Mouse (Mus musculus): ENCODE measurements around the gene D5Ertd579e. TPM values are rescaled to one million over a fixed set of nuclear protein-coding genes. Genes with fewer than 3 reads are reported as not detected.

Gene D5Ertd579e
- polyA plus RNA-seq, 1 experiment from 2014 or later = 17.9 TPM

GRCm38 (mm10) chr5:36729086-36729473 lies 33.3 kb upstream of the D5Ertd579e start:
- 75% methylated on average over 4 of the region's 4 CpGs for WGBS
- no peak for ATAC-seq (ENCODE audit: insufficient number of reproducible peaks, low FRiP score, low TSS enrichment, low read depth)

GRCm38 (mm10) chr5:36728403-36729085 lies 32.7 kb upstream of the D5Ertd579e start:
- H3K9me3 ChIP-seq = no peaks in the 10 kb centered on the region
- H3K4me2 ChIP-seq = no peak overlapping the region
- no peak overlapping the region for H3K27ac ChIP-seq
- H3K9ac ChIP-seq = no peak overlapping the region
- H3K36me3 ChIP-seq = no peaks in the 10 kb centered on the region
- no peak overlapping the region for H3K4me3 ChIP-seq
- no peaks in the 10 kb centered on the region; the same call in 1 of the 2 replicates for H3K4me1 ChIP-seq
- WGBS = 70% methylated on average over 8 of the region's 8 CpGs
- no peaks in the 10 kb centered on the region for H3K27me3 ChIP-seq
- no peak for ATAC-seq (ENCODE audit: insufficient number of reproducible peaks, low FRiP score, low TSS enrichment, low read depth)

More at GRCm38 (mm10) chr5:36729086-36729473, 33.3 kb upstream of the D5Ertd579e start:
- Histone ChIP-seq H3K9ac (no peak overlapping the region), H3K4me2 (no peak overlapping the region), H3K4me1 (no peaks in the 10 kb centered on the region; the same call in 1 of the 2 replicates), H3K27ac (no peak overlapping the region), H3K9me3 (no peaks in the 10 kb centered on the region), H3K4me3 (no peak overlapping the region), H3K36me3 (no peaks in the 10 kb centered on the region), H3K27me3 (no peaks in the 10 kb centered on the region)

DNA sequence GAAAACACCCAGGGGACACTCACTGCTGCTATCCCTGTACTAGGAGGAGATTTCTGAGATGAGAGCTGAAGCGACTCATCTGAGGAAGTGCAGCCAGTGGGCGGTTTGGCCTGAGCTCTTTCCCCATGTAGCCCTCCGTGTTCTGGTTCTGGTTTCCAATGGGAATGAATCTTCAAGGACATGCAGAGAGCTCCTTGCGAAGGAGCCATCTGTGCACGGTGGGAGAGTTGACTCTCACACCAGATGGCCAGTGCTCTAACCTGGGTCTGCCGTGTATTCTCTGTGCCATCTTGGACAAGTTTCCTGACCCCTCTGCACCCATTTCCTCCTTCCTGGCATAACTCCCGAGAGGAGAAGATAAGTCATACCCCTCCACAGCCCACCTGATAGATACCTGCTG lies 32.0 kb upstream of the D5Ertd579e start:
- H3K27me3 ChIP-seq = no peaks in the 10 kb centered on the region
- ATAC-seq (ENCODE audit: insufficient number of reproducible peaks, low FRiP score, low TSS enrichment, low read depth) = no peak
- H3K4me3 ChIP-seq = no peak overlapping the region
- no peak overlapping the region for H3K9ac ChIP-seq
- 68% methylated on average over 7 of the region's 7 CpGs for WGBS
- no peak overlapping the region for H3K4me2 ChIP-seq
- no peaks in the 10 kb centered on the region for H3K36me3 ChIP-seq
- H3K9me3 ChIP-seq = no peaks in the 10 kb centered on the region
- H3K27ac ChIP-seq = no peak overlapping the region
- H3K4me1 ChIP-seq = no peaks in the 10 kb centered on the region; the same call in 1 of the 2 replicates

DNA sequence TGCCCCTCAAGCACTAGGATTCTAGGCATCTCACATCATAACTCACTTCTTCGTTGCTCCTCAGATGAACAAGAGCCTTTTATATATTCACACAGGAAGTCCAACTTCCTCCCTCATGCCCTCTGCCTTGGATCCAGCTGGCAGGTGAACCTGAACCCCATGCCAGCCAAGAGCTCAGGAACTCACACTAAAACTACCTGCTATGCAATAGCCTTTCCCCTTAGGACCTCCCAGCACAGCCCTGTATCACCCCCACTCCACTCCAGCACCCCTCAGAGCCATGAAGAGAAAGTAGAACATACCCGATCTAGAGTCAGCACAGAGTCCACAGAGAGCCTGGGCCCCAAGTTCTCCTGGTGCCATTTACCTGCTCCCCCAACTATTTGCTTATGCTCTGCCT lies 31.3 kb upstream of the D5Ertd579e start:
- no peaks in the 10 kb centered on the region for H3K27me3 ChIP-seq

GRCm38 (mm10) chr5:36726387-36726801 lies 30.6 kb upstream of the D5Ertd579e start:
- H3K4me2 ChIP-seq = no peak overlapping the region
- WGBS = 66% methylated on average over 9 of the region's 9 CpGs
- H3K27me3 ChIP-seq = no peaks in the 10 kb centered on the region
- no peaks in the 10 kb centered on the region for H3K36me3 ChIP-seq
- H3K27ac ChIP-seq = no peak overlapping the region
- no peaks in the 10 kb centered on the region for H3K9me3 ChIP-seq
- no peak for ATAC-seq (ENCODE audit: insufficient number of reproducible peaks, low FRiP score, low TSS enrichment, low read depth)
- no peak overlapping the region for H3K9ac ChIP-seq
- H3K4me3 ChIP-seq = no peak overlapping the region
- H3K4me1 ChIP-seq = peaks cover 5% of the 10 kb centered on the region; the same call in 1 of the 2 replicates

More for the DNA sequence above, 31.3 kb upstream of the D5Ertd579e start:
- Histone ChIP-seq H3K27ac (no peak overlapping the region), H3K36me3 (no peaks in the 10 kb centered on the region), H3K9me3 (no peaks in the 10 kb centered on the region), H3K4me3 (no peak overlapping the region), H3K9ac (no peak overlapping the region), H3K4me1 (peaks cover 4% of the 10 kb centered on the region; the same call in 1 of the 2 replicates), H3K4me2 (no peak overlapping the region)
- WGBS = 54% methylated on average over 2 of the region's 2 CpGs
- no peak for ATAC-seq (ENCODE audit: insufficient number of reproducible peaks, low FRiP score, low TSS enrichment, low read depth)

GRCm38 (mm10) chr5:36725861-36726260 lies 30.0 kb upstream of the D5Ertd579e start:
- Histone ChIP-seq H3K4me2 (no peak overlapping the region), H3K4me3 (no peak overlapping the region), H3K4me1 (peaks cover 5% of the 10 kb centered on the region; the same call in 1 of the 2 replicates), H3K9me3 (no peaks in the 10 kb centered on the region), H3K9ac (no peak overlapping the region), H3K36me3 (no peaks in the 10 kb centered on the region), H3K27ac (no peak overlapping the region), H3K27me3 (no peaks in the 10 kb centered on the region)
- no peak for ATAC-seq (ENCODE audit: insufficient number of reproducible peaks, low FRiP score, low TSS enrichment, low read depth)
- WGBS = 64% methylated on average over 12 of the region's 12 CpGs

- Histone ChIP-seq H3K4me2 (no peak overlapping the region), H3K4me3 (no peak overlapping the region), H3K9ac (no peak overlapping the region), H3K9me3 (no peaks in the 10 kb centered on the region), H3K36me3 (no peaks in the 10 kb centered on the region), H3K27ac (no peak overlapping the region), H3K4me1 (peaks cover 5% of the 10 kb centered on the region; the same call in 1 of the 2 replicates), H3K27me3 (no peaks in the 10 kb centered on the region)
- no peak for ATAC-seq (ENCODE audit: insufficient number of reproducible peaks, low FRiP score, low TSS enrichment, low read depth)
- WGBS = 69% methylated on average over 7 of the region's 7 CpGs
Observed at GRCm38 (mm10) chr5:36724274-36724673, 28.4 kb upstream of the D5Ertd579e start.

DNA sequence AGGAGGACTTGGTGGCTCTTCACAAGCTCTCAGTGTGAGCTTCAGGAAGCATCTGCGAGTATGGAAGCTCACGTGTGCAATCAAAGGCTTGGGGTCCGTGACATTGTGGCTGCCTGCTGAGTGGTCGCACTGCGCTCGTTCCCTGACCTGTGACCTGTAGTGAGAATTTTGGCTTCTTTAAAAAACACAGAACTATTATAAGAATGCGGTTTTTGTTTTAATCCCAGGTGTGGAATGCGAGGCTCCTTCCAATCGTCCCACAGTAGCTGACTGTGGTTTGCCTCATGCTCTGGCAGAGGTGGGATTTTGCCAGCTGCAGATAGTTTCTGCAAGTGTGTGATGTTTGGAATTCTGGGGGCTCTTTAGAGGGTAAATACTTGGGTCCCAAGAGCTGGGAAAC lies 27.5 kb upstream of the D5Ertd579e start:
- Histone ChIP-seq H3K36me3 (no peaks in the 10 kb centered on the region), H3K4me3 (no peak overlapping the region), H3K27me3 (no peaks in the 10 kb centered on the region), H3K9ac (no peak overlapping the region), H3K4me2 (no peak overlapping the region), H3K9me3 (no peaks in the 10 kb centered on the region), H3K4me1 (peaks cover 5% of the 10 kb centered on the region; the same call in 1 of the 2 replicates), H3K27ac (no peak overlapping the region)
- ATAC-seq (ENCODE audit: insufficient number of reproducible peaks, low FRiP score, low TSS enrichment, low read depth) = no peak
- 60% methylated on average over 9 of the region's 9 CpGs for WGBS

DNA sequence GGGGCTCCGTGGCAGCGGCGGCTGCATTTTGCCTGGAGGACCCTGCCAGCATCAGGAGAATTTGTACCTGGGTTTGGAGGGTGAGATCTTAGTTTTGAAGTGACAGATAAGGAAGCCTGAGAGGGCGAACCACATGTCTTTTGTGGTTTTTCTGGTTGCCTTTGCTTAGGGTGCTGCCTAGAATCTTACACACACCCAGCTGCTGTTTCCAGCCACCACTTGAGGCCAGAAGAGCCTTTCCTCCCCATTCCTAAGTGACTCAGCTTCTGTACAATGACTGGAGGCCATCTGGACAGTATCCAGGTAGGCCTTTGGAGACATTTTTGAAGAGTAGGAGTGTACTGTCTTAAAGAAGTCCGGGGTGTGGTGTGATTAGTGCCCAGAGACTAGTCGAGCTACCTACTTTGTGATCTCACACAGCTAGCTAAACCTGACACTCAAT lies 26.6 kb upstream of the D5Ertd579e start:
- Histone ChIP-seq H3K4me2 (no peak overlapping the region), H3K9ac (no peak overlapping the region), H3K36me3 (no peaks in the 10 kb centered on the region), H3K27me3 (no peaks in the 10 kb centered on the region), H3K27ac (peak overlapping the region; percentile 59; the same call in 1 of the 2 replicates), H3K4me1 (peaks cover 5% of the 10 kb centered on the region; the same call in 1 of the 2 replicates), H3K9me3 (no peaks in the 10 kb centered on the region), H3K4me3 (no peak overlapping the region)
- ATAC-seq (ENCODE audit: insufficient number of reproducible peaks, low FRiP score, low TSS enrichment, low read depth) = peak; percentile 55; the same call in 1 of the 2 replicates
- WGBS = 60% methylated on average over 6 of the region's 6 CpGs

GRCm38 (mm10) chr5:36720710-36721375 lies 25.0 kb upstream of the D5Ertd579e start:
- Histone ChIP-seq H3K9ac (no peak overlapping the region), H3K4me2 (no peak overlapping the region), H3K27ac (no peak overlapping the region), H3K4me1 (peaks cover 5% of the 10 kb centered on the region; the same call in 1 of the 2 replicates), H3K4me3 (no peak overlapping the region), H3K36me3 (no peaks in the 10 kb centered on the region), H3K9me3 (no peaks in the 10 kb centered on the region), H3K27me3 (no peaks in the 10 kb centered on the region)
- ATAC-seq (ENCODE audit: insufficient number of reproducible peaks, low FRiP score, low TSS enrichment, low read depth) = no peak
- WGBS = 76% methylated on average over 5 of the region's 5 CpGs

DNA sequence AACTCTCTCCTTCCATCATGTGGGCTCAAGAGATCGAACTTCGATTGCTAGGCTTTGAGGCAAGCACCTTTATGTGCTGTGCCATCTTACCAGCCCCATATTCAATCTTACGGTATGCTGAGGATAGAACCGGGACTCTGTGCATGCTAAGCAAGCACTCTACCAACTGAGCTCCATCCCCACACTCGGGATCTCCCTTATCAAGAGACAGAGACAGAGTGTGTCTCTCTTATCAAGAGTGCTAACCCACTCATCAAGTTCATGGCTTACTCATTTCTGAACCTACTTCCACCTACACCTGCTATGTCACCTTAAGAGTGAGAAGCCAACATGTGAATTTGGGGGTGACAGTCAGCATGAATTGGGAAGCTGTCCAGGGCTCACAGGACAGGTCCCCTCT lies 24.4 kb upstream of the D5Ertd579e start:
- H3K9ac ChIP-seq = no peak overlapping the region
- no peak overlapping the region for H3K4me2 ChIP-seq
- WGBS = 85% methylated on average over 5 of the region's 5 CpGs
- no peak overlapping the region for H3K27ac ChIP-seq
- H3K4me3 ChIP-seq = no peak overlapping the region
- no peaks in the 10 kb centered on the region for H3K27me3 ChIP-seq
- no peaks in the 10 kb centered on the region for H3K36me3 ChIP-seq
- peaks cover 5% of the 10 kb centered on the region; the same call in 1 of the 2 replicates for H3K4me1 ChIP-seq
- H3K9me3 ChIP-seq = no peaks in the 10 kb centered on the region
- no peak for ATAC-seq (ENCODE audit: insufficient number of reproducible peaks, low FRiP score, low TSS enrichment, low read depth)

DNA sequence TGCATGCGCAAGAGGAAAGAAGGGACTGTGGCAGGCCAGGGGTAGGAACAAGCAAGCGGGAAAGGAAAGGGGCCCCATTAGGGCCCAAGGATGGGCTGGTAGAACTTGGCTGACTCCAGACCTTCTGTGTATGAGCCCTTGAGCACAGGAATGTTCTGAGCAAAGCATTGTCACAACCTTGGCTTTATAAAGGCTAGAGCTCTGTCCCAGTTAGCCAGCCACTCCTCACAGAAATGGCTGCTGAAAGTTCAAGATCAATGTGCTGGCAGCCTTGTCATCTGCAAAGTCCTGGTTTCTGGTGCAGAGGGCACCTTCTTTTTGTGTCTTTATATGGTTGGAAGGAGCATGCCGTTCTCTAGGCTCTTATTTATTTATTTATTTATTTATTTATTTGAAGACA lies 23.8 kb upstream of the D5Ertd579e start:
- Histone ChIP-seq H3K36me3 (no peaks in the 10 kb centered on the region), H3K4me2 (no peak overlapping the region), H3K9ac (no peak overlapping the region), H3K4me3 (no peak overlapping the region), H3K9me3 (no peaks in the 10 kb centered on the region), H3K27me3 (no peaks in the 10 kb centered on the region), H3K27ac (no peak overlapping the region), H3K4me1 (peaks cover 5% of the 10 kb centered on the region; the same call in 1 of the 2 replicates)
- 85% methylated on average over 3 of the region's 3 CpGs for WGBS
- no peak for ATAC-seq (ENCODE audit: insufficient number of reproducible peaks, low FRiP score, low TSS enrichment, low read depth)
